Mouse (Mus musculus) thymus, adult 2 months (tissue): Measurements from ENCODE around the gene Lag3.

Experiments used
- CTCF ChIP-seq: fragments of 200-500 bp; IDR thresholded peaks from 2 replicates; pipeline ENCODE4 v1.5.1; 2012; ENCODE audit warnings: mild to moderate bottlenecking, control low read depth, low read length, moderate library complexity, borderline replicate concordance; ENCODE audit not compliant: control insufficient read depth, poor library complexity, insufficient read depth; ENCODE audit errors: extremely low read depth
- POLR2A ChIP-seq: fragments of 200-500 bp; IDR thresholded peaks from 2 replicates; pipeline ENCODE4 v1.6.1; 2012; ENCODE audit warnings: mild to moderate bottlenecking, low read length, control low read depth, moderate library complexity; ENCODE audit not compliant: control insufficient read depth, poor library complexity, insufficient read depth; ENCODE audit errors: extremely low read depth

GRCm38 (mm10) chr6:124915160-124915941, 3.8 kb upstream of the Lag3 start:
- TF ChIP-seq POLR2A = no peak
- no peak for TF ChIP-seq CTCF
